In the genomic region with DNA sequence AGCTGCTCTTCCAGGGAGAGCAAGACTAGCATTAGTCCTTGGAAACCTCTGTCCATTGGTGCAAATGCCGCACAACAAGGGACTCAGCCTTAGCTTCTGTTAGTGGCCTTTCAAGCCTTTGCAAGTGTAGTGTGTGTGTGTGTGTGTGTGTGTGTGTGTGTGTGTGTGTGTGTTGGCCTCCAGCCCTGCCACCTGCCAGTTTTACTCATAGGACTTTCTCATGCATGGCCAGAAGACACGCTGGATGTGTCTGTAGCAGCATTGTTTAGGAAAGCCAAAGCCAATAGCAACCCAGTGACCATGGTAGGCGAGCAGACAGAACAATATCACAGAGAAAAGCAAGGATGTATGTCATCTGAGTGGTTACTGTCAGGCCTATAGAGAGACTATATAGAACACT, we compare ENCODE assay signal across 17 mouse cellular contexts. TPM values are rescaled to one million over a fixed set of nuclear protein-coding genes. Genes with fewer than 3 reads are reported as not detected.
DNase-seq lines count a peak whose midpoint lies in the region; ATAC-seq lines count a peak whose summit lies in the region.
"Had no signal": no experiment of that assay in that cellular context is flagged by ENCODE, and none has a peak within 500 bp of the region (broad histone marks: within the 10 kb centered on the region; RNA-seq: fewer than 3 reads in every experiment).

No protein-coding gene starts in this region.

- H3K9ac ChIP-seq in heart, embryonic 13.5 days: peak overlapping the region; percentile 59
- no peak overlapping the region for H3K9ac ChIP-seq in limb, embryonic 15.5 days
- H3K9ac ChIP-seq: embryonic facial prominence, embryonic 13.5 days; hindbrain, embryonic 15.5 days; midbrain, embryonic 13.5 days had no signal

- no peaks in the 10 kb centered on the region for H3K27me3 ChIP-seq in heart, embryonic 13.5 days (replicated peaks)
- H3K27me3 ChIP-seq in limb, embryonic 15.5 days: no peaks in the 10 kb centered on the region
- H3K27me3 ChIP-seq in limb, embryonic 10.5 days (ENCODE audit: low read depth, poor library complexity, severe bottlenecking): no peaks in the 10 kb centered on the region
- H3K27me3 ChIP-seq: embryonic facial prominence, embryonic 13.5 days; hindbrain, embryonic 15.5 days; midbrain, embryonic 13.5 days had no signal

- WGBS in heart, embryonic 13.5 days: 87% methylated on average over 3 of the region's 3 CpGs
- WGBS in limb, embryonic 15.5 days: 91% methylated on average over 3 of the region's 3 CpGs
- 92% methylated on average over 3 of the region's 3 CpGs for WGBS in limb, embryonic 10.5 days

- no peak for ATAC-seq in cerebellum, adult (ENCODE audit: insufficient number of reproducible peaks, low FRiP score, low TSS enrichment)
- no peak for ATAC-seq in heart, embryonic 13.5 days (ENCODE audit: extremely low read depth, insufficient number of reproducible peaks, low FRiP score, low TSS enrichment)
- no peak for ATAC-seq in limb, embryonic 15.5 days (ENCODE audit: insufficient number of reproducible peaks, low FRiP score, low TSS enrichment, low read depth)
- ATAC-seq in inflammation-experienced regulatory T-cells, adult 6 months: no peak
- ATAC-seq: intestine, postnatal 0 days; lung, postnatal 0 days; midbrain, embryonic 13.5 days had no signal

- no peak overlapping the region for H3K4me3 ChIP-seq in heart, embryonic 13.5 days
- no peak overlapping the region for H3K4me3 ChIP-seq in limb, embryonic 15.5 days
- H3K4me3 ChIP-seq in limb, embryonic 10.5 days: no peak overlapping the region
- H3K4me3 ChIP-seq: embryonic facial prominence, embryonic 13.5 days; hindbrain, embryonic 15.5 days; midbrain, embryonic 13.5 days had no signal

- H3K36me3 ChIP-seq in heart, embryonic 13.5 days: no peaks in the 10 kb centered on the region
- no peaks in the 10 kb centered on the region for H3K36me3 ChIP-seq in limb, embryonic 15.5 days
- H3K36me3 ChIP-seq in limb, embryonic 10.5 days: no peaks in the 10 kb centered on the region
- H3K36me3 ChIP-seq: embryonic facial prominence, embryonic 13.5 days; hindbrain, embryonic 15.5 days; midbrain, embryonic 13.5 days had no signal

- no peaks in the 10 kb centered on the region for H3K9me3 ChIP-seq in heart, embryonic 13.5 days
- H3K9me3 ChIP-seq in limb, embryonic 15.5 days: no peaks in the 10 kb centered on the region
- H3K9me3 ChIP-seq in limb, embryonic 10.5 days (replicated peaks): no peaks in the 10 kb centered on the region
- H3K9me3 ChIP-seq: embryonic facial prominence, embryonic 13.5 days; hindbrain, embryonic 15.5 days; midbrain, embryonic 13.5 days had no signal

- no peak overlapping the region for H3K27ac ChIP-seq in heart, embryonic 13.5 days (replicated peaks)
- H3K27ac ChIP-seq in limb, embryonic 15.5 days: 0 out of 2 replicates have a peak overlapping the region, but pooled peaks have one; percentile 27
- H3K27ac ChIP-seq in limb, embryonic 10.5 days: no peak overlapping the region
- H3K27ac ChIP-seq: embryonic facial prominence, embryonic 13.5 days; hindbrain, embryonic 15.5 days; midbrain, embryonic 13.5 days had no signal

- peaks cover 79% of the 10 kb centered on the region for H3K4me1 ChIP-seq in heart, embryonic 13.5 days
- H3K4me1 ChIP-seq in limb, embryonic 15.5 days: peaks cover 32% of the 10 kb centered on the region
- peaks cover 13% of the 10 kb centered on the region for H3K4me1 ChIP-seq in limb, embryonic 10.5 days

- H3K4me2 ChIP-seq in heart, embryonic 13.5 days: no peak overlapping the region
- no peak overlapping the region for H3K4me2 ChIP-seq in limb, embryonic 15.5 days
- H3K4me2 ChIP-seq: hindbrain, embryonic 15.5 days; midbrain, embryonic 13.5 days had no signal

- DNase-seq in cerebellum, postnatal 25 days: peak; percentile 41 to 58
- DNase-seq in heart, adult 18-20 months: no peak
- DNase-seq in limb, embryonic 10.5 days (ENCODE audit: low spot score): no peak
- DNase-seq in brain, adult 2 months (ENCODE audit: low read depth, low spot score): peak; percentile 58
- DNase-seq: adrenal gland, postnatal 25 days; cerebellum, adult 2 months; layer of hippocampus, postnatal 36 days; right cerebral cortex, postnatal 25 days had no signal

RNA-seq across cellular contexts. Expression of a gene that starts 52.3 kb away (rescaled TPM):
- 8.4 and 9.7 TPM in 2 replicates for polyA plus RNA-seq in heart, embryonic 13.5 days (2015; fragmentation: Nextera tagmentation; extraction: Ambion mirVana)
- total RNA-seq in heart, adult 18-20 months (2021): 100 to 1,000 TPM in 1 of 2 experiments, 10 to 100 TPM in 1; 100.0 to 108 TPM
- 15.9 and 17.1 TPM in 2 replicates for polyA plus RNA-seq in limb, embryonic 15.5 days (2015; fragmentation: Nextera tagmentation; extraction: Ambion mirVana)
- 17.2 and 18.1 TPM in 2 replicates for polyA plus RNA-seq in limb, embryonic 10.5 days (2016; fragmentation: Nextera tagmentation; extraction: Ambion mirVana)
- polyA plus RNA-seq in inflammation-experienced regulatory T-cells, adult 6 months (2017; shearing (Covaris generic)): 10 to 100 TPM; 26.4 to 37.9 (median 29.7) TPM

Comparison
In these comparisons a context has a peak if more than half of its experiments do, and no peak if none do; other contexts are left out.
1. DNase-seq: peak in cerebellum, postnatal 25 days (2 of 2) and brain, adult 2 months (single experiment); none in heart, adult 18-20 months (0 of 2) and limb, embryonic 10.5 days (single experiment).